Mouse (Mus musculus): Measurements from ENCODE around the gene Tubb2b. TPM values are rescaled to one million over a fixed set of nuclear protein-coding genes. Genes with fewer than 3 reads are reported as not detected.

Gene Tubb2b
- polyA plus RNA-seq, 1 experiment from 2014 or later, result 795 TPM

- 94% methylated on average over 3 of the region's 3 CpGs for WGBS
- no peaks in the 10 kb centered on the region for H3K27me3 ChIP-seq
- no peak for ATAC-seq (ENCODE audit: low FRiP score)
- no peak overlapping the region for H3K4me3 ChIP-seq
- no peak overlapping the region for H3K4me2 ChIP-seq
- H3K27ac ChIP-seq, result no peak overlapping the region
- H3K9ac ChIP-seq, result no peak overlapping the region
- H3K4me1 ChIP-seq (replicated peaks), result peaks cover 4% of the 10 kb centered on the region; the same call in 1 of the 2 replicates
- H3K36me3 ChIP-seq, result no peaks in the 10 kb centered on the region
- no peaks in the 10 kb centered on the region for H3K9me3 ChIP-seq
Observed at GRCm38 (mm10) chr13:34113086-34113485, 17.2 kb downstream of the Tubb2b start.

DNA sequence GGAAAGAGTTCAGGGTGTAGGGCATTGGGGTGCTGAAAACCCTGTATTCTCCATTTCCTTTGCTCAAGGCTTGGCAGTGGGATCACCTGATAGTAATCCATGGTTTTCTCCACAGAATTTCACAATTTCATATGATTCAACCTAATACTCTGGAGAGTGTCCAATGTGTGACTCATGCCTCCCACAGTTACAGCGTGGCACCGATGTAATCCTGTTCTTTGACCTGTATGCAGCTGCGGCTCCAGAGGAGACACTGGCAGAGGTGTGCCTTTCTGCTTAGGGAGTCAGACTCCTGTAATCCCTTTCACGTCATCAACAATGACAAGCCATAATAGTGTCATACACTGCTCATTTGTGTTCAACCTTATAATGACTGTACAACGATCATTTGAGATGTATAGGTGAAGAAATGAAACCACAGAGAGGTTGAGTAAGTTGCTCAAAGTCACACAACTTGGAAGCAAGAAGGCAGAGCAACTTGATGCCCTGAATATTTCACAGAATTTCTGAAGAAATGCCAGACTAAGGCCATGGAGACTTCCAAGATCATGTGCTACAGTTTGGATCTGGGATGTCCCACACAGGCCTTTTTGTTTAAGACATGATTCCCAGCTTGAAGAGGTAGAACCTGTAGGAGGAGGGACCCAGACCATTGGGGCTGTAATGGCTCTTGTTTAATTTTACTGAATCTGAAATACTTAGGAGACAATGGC, 17.7 kb downstream of the Tubb2b start:
- no peaks in the 10 kb centered on the region for H3K27me3 ChIP-seq
- no peaks in the 10 kb centered on the region for H3K9me3 ChIP-seq
- no peak overlapping the region for H3K4me3 ChIP-seq
- H3K9ac ChIP-seq, result no peak overlapping the region
- H3K27ac ChIP-seq, result no peak overlapping the region
- WGBS, result 90% methylated on average over 5 of the region's 5 CpGs
- no peaks in the 10 kb centered on the region for H3K36me3 ChIP-seq
- H3K4me1 ChIP-seq (replicated peaks), result peaks cover 4% of the 10 kb centered on the region; the same call in 1 of the 2 replicates
- H3K4me2 ChIP-seq, result no peak overlapping the region
- no peak for ATAC-seq (ENCODE audit: low FRiP score)

DNA sequence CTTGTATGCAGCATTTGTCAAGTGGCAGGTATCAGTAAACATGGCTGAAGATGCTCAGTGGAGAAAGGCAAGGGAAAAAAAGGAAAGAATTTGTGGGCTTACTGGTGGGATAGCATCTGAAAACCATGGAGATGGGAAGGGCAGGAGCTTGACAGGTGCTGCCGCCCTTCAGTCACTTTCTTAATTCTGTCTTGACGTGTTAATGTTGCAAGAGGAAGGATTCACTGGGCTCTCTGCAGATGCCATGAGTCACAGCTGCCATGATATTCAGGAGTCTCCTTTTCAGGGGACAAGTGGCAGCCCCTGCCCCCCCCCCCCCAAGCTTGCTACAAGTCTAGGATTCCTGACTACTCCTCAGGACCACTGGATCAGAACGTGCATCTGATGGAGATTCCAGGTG, 18.4 kb downstream of the Tubb2b start:
- no peak overlapping the region for H3K27ac ChIP-seq
- H3K9ac ChIP-seq, result no peak overlapping the region; the same call in 1 of the 2 replicates
- H3K27me3 ChIP-seq, result no peaks in the 10 kb centered on the region
- H3K36me3 ChIP-seq, result no peaks in the 10 kb centered on the region
- peaks cover 4% of the 10 kb centered on the region; the same call in 1 of the 2 replicates for H3K4me1 ChIP-seq (replicated peaks)
- 87% methylated on average over 3 of the region's 3 CpGs for WGBS
- no peak overlapping the region for H3K4me3 ChIP-seq
- ATAC-seq (ENCODE audit: low FRiP score), result no peak
- H3K4me2 ChIP-seq, result no peak overlapping the region
- H3K9me3 ChIP-seq, result no peaks in the 10 kb centered on the region

DNA sequence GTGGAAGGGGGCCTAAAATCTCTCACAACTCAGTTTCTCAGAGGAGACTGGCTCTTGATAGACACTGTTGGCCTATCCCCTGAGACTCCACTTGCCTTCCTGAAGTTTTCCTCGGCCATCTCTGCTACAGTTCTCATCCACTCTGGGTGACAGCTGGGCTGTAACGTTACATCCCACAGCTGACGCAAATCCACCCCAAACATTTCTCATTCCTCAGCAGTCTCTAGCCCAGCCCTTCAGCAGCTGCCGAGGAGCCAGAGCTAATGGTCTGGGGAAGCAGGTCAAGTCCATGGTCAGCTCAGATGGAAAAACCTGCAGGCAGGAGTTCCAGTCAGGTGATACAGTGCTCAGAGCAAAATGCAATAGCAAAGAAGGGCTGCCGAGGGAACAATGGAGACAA, 19.2 kb downstream of the Tubb2b start:
- ATAC-seq (ENCODE audit: low FRiP score), result no peak
- Histone ChIP-seq H3K36me3 (no peaks in the 10 kb centered on the region), H3K27me3 (no peaks in the 10 kb centered on the region), H3K9me3 (no peaks in the 10 kb centered on the region), H3K4me1 (replicated peaks) (peaks cover 4% of the 10 kb centered on the region; the same call in 1 of the 2 replicates), H3K9ac (no peak overlapping the region), H3K27ac (no peak overlapping the region), H3K4me2 (no peak overlapping the region), H3K4me3 (no peak overlapping the region)
- 75% methylated on average over 5 of the region's 5 CpGs for WGBS

DNA sequence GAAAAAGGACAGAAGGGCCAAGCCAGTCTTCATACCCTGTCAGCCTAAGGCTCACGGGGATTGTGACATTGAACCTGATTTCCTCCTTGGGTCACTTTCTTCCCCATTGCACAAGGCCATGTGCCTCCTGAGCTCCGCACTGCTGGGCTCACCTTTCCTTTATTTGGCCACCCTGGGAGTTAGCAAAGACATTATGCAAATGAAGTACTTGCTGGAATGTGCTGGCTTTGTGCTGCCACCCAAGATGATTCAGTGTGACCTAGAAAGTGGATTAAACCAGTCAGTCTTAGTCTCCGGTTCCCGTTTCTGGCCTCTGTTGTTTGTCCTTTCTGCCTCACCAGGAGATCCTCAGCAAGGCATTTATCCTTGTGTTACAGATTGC, 20.6 kb downstream of the Tubb2b start:
- WGBS, result 33% methylated on average over 4 of the region's 4 CpGs
- ATAC-seq (ENCODE audit: low FRiP score), result no peak
- no peaks in the 10 kb centered on the region for H3K9me3 ChIP-seq

DNA sequence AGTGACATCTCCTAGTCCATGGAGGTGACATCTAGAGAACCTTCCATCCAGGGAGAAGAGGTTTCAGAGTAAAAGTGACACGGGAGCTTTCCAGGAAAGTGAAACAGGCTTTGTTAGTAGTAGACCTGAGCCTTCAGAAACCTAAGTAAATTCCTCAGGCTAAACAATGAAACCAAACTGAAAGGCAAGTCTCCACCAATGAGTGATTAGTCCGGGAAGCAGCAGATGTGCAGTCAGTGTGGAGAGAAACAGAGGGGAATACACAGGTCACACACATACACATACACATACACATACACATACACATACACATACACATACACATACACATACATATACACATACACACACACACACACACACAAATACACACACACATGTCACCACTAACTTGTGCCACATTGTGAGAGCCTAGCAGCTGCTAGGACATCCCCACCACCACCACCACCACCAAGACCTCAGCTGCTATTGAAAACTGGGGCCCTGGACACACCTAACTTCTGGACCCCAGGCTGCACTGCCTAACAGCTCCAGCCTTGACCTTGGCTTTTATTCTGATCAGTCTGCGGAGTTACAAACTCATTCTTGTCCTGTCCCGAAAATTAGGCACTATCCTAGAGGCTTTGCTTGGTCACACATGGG, 21.1 kb downstream of the Tubb2b start:
- Histone ChIP-seq H3K4me1 (replicated peaks) (peaks cover 4% of the 10 kb centered on the region; the same call in 1 of the 2 replicates), H3K4me2 (no peak overlapping the region), H3K36me3 (no peaks in the 10 kb centered on the region), H3K9ac (no peak overlapping the region), H3K27ac (no peak overlapping the region), H3K4me3 (no peak overlapping the region), H3K27me3 (no peaks in the 10 kb centered on the region), H3K9me3 (no peaks in the 10 kb centered on the region)
- ATAC-seq (ENCODE audit: low FRiP score), result no peak
- WGBS, result 73% methylated on average over 4 of the region's 4 CpGs

More for the DNA sequence above, 20.6 kb downstream of the Tubb2b start:
- Histone ChIP-seq H3K27me3 (no peaks in the 10 kb centered on the region), H3K36me3 (no peaks in the 10 kb centered on the region), H3K27ac (no peak overlapping the region), H3K9ac (no peak overlapping the region), H3K4me1 (replicated peaks) (peaks cover 4% of the 10 kb centered on the region; the same call in 1 of the 2 replicates), H3K4me3 (no peak overlapping the region), H3K4me2 (no peak overlapping the region)

- Histone ChIP-seq H3K9me3 (no peaks in the 10 kb centered on the region), H3K27ac (no peak overlapping the region), H3K4me3 (no peak overlapping the region), H3K27me3 (no peaks in the 10 kb centered on the region), H3K4me1 (replicated peaks) (peaks cover 4% of the 10 kb centered on the region; the same call in 1 of the 2 replicates), H3K4me2 (no peak overlapping the region), H3K9ac (no peak overlapping the region), H3K36me3 (no peaks in the 10 kb centered on the region)
- ATAC-seq (ENCODE audit: low FRiP score), result no peak
- WGBS, result 93% methylated on average over 1 of the region's 1 CpGs
Observed at GRCm38 (mm10) chr13:34106999-34107398, 23.3 kb downstream of the Tubb2b start.

DNA sequence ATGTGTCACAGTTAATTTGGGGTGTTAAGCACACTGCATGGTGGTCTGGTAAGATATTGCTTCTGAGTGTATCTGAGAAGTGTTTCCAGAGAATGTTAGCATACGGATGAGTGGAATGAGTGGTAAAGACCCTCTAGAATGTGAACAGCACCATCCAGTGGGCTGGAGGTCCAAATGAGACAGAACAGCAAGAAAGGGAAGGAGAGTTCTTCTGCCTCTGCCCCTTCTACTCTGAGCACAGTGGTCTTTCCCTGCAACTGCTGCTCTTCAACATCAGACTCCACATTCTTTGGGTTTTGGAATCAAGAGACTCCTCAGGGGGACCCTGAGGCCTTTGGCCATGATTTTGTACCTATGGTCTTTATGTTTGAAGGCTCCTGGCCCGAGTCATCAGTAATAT, 24.0 kb downstream of the Tubb2b start:
- no peak overlapping the region for H3K27ac ChIP-seq
- no peaks in the 10 kb centered on the region for H3K9me3 ChIP-seq
- peaks cover 4% of the 10 kb centered on the region; the same call in 1 of the 2 replicates for H3K4me1 ChIP-seq (replicated peaks)
- 87% methylated on average over 2 of the region's 2 CpGs for WGBS
- H3K4me3 ChIP-seq, result no peak overlapping the region
- H3K36me3 ChIP-seq, result no peaks in the 10 kb centered on the region
- no peak overlapping the region for H3K4me2 ChIP-seq
- no peak overlapping the region for H3K9ac ChIP-seq
- no peaks in the 10 kb centered on the region for H3K27me3 ChIP-seq
- ATAC-seq (ENCODE audit: low FRiP score), result no peak

DNA sequence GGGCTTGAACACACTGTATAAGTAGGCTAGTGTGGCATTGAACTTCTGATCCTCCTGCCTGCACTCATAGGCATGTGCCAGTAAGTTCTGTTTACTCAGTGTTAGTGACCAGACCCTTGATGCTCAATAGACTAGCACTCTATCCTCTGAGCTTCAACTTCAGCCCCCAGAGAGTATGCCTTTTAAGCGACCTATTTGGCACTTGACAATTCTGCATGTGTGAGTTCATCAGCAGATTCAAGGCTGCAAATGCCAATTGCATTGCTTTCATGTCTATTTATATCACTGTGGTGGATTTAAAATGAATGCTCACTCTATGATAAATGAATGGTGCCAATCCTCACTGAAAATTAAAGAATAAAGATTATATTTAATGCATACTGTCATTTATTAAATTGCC, 24.9 kb downstream of the Tubb2b start:
- no peak for ATAC-seq (ENCODE audit: low FRiP score)
- WGBS, result 77% methylated on average over 1 of the region's 1 CpGs

GRCm38 (mm10) chr13:34101908-34102307, 28.4 kb downstream of the Tubb2b start:
- ATAC-seq (ENCODE audit: low FRiP score), result no peak
- no peaks in the 10 kb centered on the region for H3K36me3 ChIP-seq
- WGBS, result 87% methylated on average over 9 of the region's 9 CpGs
- no peak overlapping the region for H3K9ac ChIP-seq
- H3K4me3 ChIP-seq, result no peak overlapping the region
- H3K4me2 ChIP-seq, result no peak overlapping the region
- H3K9me3 ChIP-seq, result no peaks in the 10 kb centered on the region
- H3K27me3 ChIP-seq, result no peaks in the 10 kb centered on the region
- peaks cover 2% of the 10 kb centered on the region; the same call in 1 of the 2 replicates for H3K4me1 ChIP-seq (replicated peaks)
- H3K27ac ChIP-seq, result no peak overlapping the region

More for the DNA sequence above, 24.9 kb downstream of the Tubb2b start:
- Histone ChIP-seq H3K4me1 (replicated peaks) (peaks cover 4% of the 10 kb centered on the region; the same call in 1 of the 2 replicates), H3K9me3 (no peaks in the 10 kb centered on the region), H3K9ac (no peak overlapping the region), H3K4me3 (no peak overlapping the region), H3K4me2 (no peak overlapping the region), H3K27ac (no peak overlapping the region), H3K36me3 (no peaks in the 10 kb centered on the region), H3K27me3 (no peaks in the 10 kb centered on the region)

DNA sequence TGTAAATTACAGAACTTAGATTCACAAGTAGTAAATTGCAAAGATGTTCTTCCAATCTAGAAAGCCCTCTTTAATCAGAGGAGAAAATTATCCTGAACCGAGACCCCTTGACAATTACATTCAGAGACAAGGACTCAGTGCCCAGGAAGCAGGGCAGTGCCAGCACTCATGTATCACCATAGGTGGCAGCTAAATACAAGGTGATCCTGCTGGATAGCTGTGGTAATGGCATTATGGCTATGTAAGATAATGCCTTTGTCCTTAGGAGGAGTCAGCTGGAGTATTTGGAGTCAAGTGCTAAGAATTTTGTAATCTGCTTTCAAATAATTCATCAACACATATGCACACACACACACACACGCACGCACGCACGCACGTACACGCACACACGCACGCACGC, 29.0 kb downstream of the Tubb2b start:
- Histone ChIP-seq H3K36me3 (no peaks in the 10 kb centered on the region), H3K27me3 (no peaks in the 10 kb centered on the region), H3K9ac (no peak overlapping the region), H3K4me1 (replicated peaks) (peaks cover 9% of the 10 kb centered on the region), H3K27ac (no peak overlapping the region), H3K4me2 (no peak overlapping the region), H3K9me3 (no peaks in the 10 kb centered on the region), H3K4me3 (no peak overlapping the region)
- ATAC-seq (ENCODE audit: low FRiP score), result no peak
- WGBS, result 97% methylated on average over 10 of the region's 10 CpGs

GRCm38 (mm10) chr13:34100733-34101132, 29.5 kb downstream of the Tubb2b start:
- no peak for ATAC-seq (ENCODE audit: low FRiP score)
- Histone ChIP-seq H3K4me3 (no peak overlapping the region), H3K36me3 (no peaks in the 10 kb centered on the region), H3K27me3 (no peaks in the 10 kb centered on the region), H3K9me3 (no peaks in the 10 kb centered on the region), H3K4me1 (replicated peaks) (peaks cover 12% of the 10 kb centered on the region), H3K27ac (no peak overlapping the region), H3K9ac (0 out of 2 replicates have a peak overlapping the region, but pooled peaks have one; percentile 1), H3K4me2 (no peak overlapping the region)
- 81% methylated on average over 3 of the region's 3 CpGs for WGBS

- ATAC-seq (ENCODE audit: low FRiP score), result no peak
- Histone ChIP-seq H3K9me3 (no peaks in the 10 kb centered on the region), H3K27me3 (no peaks in the 10 kb centered on the region), H3K4me2 (no peak overlapping the region), H3K9ac (no peak overlapping the region), H3K4me1 (replicated peaks) (peaks cover 20% of the 10 kb centered on the region), H3K27ac (peak overlapping the region; percentile 86), H3K4me3 (no peak overlapping the region), H3K36me3 (no peaks in the 10 kb centered on the region)
- 37% methylated on average over 3 of the region's 3 CpGs for WGBS
Observed at GRCm38 (mm10) chr13:34097086-34097485, 33.2 kb downstream of the Tubb2b start.
